Mouse (Mus musculus) testis, postnatal 14 days (tissue): ENCODE measurements around the gene Fdxacb1.
A peak's percentile ranks its signal among the peaks of the same experiment; 100 is the strongest.

Experiments
- DNase-seq: peaks from one replicate; pipeline ENCODE4 v3.0.0; 2021; ENCODE audit warnings: low spot score

Gene Fdxacb1

DNA sequence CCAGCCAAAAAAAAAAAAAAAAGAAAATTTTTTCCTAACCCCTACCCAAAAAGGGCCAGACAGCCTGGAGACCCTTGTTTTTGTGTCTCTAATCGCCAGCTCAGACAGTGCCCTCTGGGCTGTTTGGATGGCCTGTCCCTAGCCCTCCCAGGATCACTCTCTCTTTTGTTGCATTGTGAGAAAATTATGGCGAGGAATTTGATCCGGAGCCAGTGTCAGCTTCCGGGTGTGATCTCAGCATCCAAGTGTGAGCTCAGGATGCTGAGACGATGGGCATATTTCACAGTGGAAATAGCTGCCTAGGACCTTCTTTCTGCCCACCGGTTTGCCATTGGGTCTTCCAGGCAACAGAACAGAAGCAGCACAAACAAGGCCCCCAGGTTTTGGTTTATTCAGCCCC, 17.3 kb upstream of the Fdxacb1 start:
- DNase-seq, result no peak

DNA sequence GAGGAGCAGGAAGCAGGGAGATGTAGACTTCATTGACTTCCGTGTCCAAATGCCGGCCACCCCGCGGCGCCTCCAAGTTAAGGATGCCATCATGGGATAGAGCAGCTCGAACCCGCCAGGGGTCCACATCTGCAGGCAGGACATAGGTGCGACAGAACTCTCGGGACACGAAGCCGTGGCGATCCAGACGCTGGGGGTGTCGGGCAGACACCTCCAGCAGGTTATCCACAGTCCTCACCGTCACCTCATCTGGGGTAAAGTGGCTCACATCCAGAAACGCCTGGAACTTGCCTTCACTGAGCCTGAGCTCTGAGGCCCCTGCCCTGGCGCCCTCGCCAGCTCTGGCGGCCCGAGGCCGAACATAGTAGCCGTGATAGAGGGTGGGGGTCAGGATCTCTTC, 16.7 kb upstream of the Fdxacb1 start, which contains the start of gene Cryab:
Cryab (plus strand) TSS at position 3 of the 400 bp plus-strand sequence.
- no peak for DNase-seq

DNA sequence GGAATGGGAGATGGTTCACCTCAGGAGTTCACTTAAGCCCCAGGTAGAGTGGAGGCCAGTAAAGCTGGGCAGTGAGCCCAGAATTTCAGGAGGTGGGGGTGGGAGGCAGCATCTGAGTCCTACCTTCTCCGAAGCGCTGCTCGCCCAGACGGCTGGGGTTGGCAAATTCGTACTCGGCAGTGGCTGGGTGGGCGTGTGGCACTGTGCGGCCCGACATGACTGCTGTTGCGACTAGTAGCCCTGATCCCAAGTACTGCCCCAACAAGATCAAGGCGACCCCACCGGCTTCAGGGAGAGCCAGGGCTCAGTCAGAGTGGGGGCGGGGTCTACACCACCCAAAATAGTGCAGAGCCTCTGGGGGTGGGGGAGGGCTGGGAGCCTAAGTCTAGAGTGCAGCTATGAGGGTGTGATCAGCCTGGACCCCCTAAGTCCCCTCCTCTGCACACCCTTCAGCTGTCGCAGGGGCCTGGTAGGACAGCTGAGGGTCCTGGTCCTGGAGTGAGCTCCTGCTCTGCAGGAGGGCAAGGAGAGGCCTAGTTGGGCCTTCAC, 15.9 kb upstream of the Fdxacb1 start, which contains the start of gene Hspb2:
Hspb2 (minus strand) TSS at position 301 of the 549 bp plus-strand sequence.
- no peak for DNase-seq

DNA sequence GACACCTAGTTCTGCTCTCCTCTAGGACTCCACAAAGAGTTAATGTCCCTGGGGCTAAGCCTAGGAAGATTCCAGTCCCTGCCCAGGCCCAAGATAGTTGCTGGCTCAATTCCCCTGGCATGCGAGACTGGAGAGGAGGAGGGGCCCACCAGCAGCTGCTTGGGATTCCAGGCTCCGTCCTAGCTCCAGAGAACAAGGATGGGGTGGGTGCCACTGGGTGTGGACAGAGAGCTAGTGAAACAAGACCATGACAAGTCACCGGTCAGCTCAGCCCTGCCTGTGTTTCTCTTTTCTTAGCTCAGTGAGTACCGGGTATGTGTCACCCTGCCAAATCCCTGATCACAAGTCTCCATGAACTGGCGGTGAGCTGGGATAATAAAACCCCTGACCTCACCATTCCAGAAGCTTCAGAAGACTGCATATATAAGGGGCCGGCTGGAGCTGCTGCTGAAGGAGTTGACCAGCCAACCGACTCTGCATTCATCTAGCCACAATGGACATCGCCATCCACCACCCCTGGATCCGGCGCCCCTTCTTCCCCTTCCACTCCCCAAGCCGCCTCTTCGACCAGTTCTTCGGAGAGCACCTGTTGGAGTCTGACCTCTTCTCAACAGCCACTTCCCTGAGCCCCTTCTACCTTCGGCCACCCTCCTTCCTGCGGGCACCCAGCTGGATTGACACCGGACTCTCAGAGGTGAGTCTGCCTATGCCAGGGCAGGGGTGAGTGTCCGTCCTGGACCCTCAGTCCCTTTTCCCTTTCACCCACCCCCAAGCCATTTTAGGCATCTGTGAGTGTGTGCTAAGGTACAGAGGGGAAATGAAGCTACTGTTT, 15.0 kb upstream of the Fdxacb1 start:
- peak; percentile 80 for DNase-seq

DNA sequence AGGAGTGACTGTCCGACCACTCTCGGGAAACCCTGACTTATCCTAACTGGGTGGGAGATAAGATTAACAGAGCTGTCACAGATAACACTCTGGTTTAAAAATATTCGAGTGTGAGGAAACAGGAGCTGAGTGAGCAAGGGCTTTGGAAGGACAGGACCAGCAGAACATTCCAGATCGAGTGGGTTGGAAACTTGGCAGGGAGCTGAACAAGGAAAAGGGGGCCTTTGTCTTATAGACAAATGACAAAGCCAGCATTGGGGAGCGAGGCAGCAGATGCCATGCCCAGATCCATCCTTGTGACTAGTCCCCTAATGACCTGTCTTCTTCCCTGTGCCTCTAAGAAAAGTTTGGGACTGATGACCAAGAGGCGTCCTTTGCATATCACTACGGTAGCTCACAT, 14.1 kb upstream of the Fdxacb1 start:
- DNase-seq, result no peak

DNA sequence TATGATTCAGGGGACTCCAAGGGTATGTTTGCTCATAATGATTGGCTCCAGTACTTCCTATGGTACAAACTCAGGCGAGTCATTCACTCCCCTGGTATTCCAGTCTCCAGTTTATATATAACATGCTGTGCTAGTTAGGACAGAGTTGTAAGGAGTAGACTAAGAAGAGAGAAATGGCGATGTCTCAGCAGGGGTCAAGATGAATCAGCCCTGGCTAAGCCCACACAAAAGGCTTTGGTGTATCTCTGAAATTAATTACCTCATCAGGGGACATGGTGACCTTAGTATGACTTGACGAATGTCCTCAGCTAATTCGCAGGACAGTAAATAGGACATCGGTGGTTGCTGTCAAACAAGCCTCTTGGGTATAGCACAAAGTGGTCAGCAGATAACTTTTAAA, 11.3 kb upstream of the Fdxacb1 start:
- DNase-seq, result no peak

DNA sequence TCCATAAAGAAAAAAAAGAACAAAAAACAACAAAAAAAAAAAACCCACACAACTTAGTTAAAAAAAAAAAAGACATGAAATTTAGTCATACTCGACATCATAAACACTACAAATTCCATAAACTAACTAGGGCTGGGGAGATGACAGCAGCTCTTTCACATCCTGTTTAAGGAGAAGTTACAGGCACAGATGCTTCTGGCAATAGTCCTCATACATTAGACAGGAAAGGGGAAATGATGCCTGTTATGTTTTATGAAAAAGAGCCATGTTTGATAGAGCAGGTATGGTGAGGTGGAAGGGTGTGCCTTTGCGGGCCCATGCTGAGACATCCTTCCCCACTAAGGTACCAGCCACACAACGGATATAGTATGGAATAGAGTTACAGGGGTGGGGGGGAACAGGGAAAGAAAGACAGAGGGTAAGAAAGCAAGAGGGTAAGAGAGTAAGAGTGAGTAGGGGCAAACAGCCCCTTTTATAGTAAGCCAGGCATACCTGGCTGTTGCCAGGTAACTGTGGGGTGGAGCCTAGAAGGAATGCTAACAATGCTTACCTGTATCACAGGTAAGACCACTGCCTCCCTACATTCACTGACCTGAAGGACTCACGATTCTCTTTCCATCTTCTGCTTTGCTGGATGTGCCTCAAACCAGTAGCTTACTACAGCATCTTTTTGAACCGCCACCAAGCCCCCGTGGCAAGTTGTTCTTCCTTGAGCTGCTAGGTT, 6.4 kb upstream of the Fdxacb1 start:
- DNase-seq, result no peak

DNA sequence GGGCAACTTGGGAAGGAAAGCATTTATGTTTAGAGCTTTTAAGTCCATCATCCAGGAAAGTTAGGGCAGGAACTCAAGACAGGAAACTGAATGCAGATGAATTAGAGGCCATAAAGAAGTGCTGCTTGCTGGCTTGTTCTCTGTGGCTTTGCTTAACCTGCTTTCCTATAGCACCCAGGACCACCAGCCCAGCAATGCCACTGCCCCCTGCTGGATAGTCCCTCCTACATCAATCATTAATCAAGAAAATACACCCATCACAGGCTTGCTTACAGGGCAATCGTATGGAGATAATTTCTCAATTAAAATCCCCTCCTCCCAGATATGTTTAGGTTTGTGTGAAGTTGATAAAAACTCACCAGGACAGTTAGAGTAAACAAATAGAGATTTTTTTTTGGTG, 4.7 kb upstream of the Fdxacb1 start:
- DNase-seq, result no peak

DNA sequence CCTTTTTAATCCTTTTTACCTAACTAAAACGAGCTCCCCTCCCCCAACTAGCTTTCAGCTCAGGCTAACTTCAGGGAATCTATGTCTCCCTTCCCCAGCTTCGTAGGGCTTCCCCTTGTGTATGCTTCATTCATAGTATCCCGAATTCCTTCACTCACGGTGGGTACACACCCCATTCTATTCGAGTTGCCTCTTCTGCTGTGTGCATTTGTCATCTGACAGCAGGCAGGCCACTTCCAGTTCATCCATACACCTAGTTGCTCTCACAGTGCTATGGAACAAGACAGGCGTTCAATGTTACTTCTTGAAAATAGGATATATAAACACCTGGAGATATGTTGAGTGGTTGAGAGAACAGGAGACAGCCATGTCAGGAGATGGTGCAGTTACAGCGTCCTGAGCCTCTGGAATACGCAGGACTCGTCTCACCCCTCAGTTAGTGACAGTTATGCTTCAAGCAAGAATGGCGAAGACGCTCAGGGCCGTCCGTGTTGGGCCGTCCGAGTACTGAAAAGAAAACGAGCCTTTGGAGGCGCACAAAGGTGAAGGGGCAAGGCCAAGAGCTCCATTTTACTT, 417 bp upstream of the Fdxacb1 start:
- no peak for DNase-seq

DNA sequence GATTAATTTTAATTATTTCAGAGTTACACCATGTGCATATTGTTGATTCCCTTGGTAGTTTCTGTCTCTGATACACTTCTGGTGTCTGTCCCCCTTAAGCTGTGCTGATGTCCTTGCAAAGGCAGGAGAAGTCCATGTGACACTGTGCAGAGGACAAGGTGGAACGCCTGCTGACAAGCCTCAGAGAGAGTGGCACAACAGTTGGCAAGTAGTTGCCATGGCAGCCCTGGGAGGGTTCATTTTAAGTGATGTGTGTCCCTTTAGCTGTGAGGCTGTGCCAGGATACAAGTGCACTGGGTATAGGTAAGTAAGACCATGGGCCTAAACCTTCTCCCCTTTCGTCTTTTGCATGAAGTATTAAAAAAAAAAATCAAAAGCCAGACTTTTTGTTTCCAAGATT, 2.0 kb downstream of the Fdxacb1 start:
- DNase-seq, result no peak

DNA sequence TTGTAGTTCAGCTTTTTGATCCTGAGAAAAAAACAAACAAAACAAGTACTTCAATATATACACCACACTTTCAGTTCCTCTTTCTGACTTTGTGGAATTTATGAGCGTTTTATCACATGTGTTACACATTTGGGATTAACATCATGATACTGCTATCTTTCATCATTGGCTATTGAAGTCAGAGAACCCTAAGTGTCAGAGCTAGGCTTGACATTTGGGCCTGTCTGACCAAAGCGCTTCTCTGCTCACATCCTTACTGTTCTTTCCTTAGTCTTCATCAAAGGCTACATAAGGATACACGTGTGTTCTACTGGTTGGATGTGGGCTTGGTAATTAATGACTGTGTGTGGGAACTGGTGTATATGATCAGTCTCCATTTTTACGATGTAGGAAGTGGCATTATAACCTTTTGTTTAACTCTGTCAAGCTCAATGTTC, 6.0 kb downstream of the Fdxacb1 start:
- DNase-seq, result no peak

DNA sequence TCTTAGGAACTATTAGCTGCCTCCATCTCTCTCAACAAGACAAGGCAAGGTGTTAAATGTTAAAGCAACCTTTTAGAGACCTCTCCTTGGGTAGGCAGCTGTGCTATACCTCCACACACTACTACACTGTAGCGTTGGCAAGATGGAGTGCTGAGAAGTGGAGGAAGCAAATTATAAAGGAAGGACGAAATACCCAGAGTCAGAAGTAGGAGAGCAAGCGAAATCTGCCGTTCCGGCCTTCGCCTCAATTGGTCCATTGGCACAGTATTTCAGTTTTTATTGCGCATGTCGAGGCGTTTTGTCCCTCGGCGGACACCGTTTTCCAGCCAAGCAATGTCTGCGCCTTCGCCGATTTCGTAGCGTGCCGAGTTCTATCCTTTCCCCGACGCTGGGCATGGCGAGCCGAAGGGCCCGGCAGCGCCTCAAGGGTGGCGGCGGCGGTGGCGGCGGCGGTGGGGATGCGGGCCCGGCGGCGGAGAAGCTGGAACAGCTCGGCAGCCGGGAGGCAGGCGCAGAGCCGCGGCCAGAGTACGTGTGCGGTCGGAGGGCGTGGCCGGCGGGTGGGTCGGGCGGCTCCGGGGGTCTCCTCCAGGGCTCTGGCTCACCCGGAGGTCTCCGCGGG, 7.1 kb downstream of the Fdxacb1 start, which contains the start of the genes Alg9 and 1110032A03Rik:
Alg9 (plus strand) TSS at position 29 of the 622 bp plus-strand sequence.
1110032A03Rik (minus strand) TSS at position 530 of the 622 bp plus-strand sequence.
- DNase-seq, result peak; percentile 86

DNA sequence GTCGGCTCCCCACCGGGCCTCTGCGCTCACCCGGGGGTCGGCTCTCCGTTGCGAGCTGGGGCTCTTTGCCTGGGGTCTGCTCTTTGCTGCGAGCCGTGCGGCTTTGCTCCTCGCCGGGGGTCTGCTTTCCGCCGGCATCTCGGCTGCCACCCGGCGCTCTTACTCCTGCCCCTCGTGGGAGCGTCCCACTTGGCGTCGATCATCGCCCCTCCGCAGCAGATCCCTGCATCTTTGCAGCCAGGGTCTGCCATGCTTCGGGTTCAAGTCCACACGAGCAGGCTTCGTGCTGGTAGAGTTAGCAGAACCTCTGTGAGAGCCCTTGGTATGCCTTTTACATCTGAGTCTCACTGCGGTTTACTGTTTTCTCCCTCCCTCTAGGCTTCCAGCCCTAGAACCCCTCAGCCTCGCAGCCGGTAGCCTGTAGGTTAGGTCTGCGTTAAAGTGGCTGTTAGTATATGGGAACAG, 7.7 kb downstream of the Fdxacb1 start:
- no peak for DNase-seq

DNA sequence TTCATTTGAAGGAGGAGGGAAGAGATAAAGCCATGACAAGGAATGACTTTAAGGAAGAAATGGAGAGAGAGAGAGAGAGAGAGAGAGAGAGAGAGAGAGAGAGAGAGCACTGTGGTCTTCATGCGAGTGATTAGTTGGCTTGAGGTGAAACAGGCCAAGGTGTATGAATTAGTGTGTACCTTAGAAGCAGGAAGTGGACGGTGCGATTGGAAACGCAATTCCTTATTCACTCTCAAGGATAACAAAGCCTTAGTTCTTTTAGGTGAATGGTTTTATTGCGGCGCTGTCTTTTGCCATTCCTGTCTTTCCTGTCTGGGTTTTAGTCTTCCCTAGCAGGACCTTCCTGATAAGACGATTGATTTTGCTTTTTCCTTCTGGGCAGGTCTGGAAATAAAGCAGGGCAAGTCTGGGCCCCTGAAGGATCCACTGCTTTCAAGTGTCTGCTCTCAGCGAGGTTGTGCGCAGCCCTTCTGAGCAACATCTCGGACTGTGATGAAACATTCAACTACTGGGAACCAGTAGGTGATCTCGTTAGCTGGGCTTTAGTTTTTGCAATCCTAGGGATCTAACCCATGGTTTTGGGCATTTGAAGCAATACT, 8.2 kb downstream of the Fdxacb1 start:
- DNase-seq, result no peak

DNA sequence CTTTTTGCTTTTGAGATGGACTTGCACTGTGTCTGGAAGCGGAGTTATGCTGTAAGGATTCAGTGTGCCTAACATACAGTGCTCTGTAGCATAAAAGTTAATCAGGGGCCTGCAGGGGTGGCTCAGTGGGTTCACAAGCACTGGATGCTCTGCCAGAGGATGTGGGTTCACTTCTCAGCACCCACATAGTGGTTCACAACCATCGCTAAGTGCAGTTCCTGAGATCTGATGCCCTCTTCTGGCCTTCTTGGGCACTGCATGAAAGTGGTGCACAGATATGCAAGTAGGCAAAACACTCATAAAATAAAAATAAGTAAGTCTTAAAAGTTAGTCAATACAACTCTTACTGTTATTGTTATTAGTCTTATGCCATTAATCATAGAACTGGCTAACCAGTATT, 14.1 kb downstream of the Fdxacb1 start:
- no peak for DNase-seq

DNA sequence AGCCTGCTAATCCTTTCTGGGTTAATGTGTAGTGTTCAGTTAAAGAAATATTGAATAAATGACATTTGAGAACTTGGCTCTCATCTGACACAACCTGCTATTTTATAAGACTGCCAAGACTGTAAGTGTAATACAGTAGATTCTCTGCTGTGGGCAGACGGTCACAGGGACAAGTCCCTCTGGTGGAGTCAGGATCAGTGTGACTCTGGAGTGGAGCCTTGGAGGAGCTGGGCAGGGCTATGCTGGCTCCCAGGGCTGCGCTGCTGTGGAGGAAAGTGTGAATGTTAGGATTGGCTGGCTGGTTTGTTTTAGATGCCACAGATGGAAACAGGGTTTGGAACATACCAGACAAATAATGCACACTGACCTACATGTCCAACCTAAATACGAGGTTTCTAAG, 27.2 kb downstream of the Fdxacb1 start:
- DNase-seq, result no peak

DNA sequence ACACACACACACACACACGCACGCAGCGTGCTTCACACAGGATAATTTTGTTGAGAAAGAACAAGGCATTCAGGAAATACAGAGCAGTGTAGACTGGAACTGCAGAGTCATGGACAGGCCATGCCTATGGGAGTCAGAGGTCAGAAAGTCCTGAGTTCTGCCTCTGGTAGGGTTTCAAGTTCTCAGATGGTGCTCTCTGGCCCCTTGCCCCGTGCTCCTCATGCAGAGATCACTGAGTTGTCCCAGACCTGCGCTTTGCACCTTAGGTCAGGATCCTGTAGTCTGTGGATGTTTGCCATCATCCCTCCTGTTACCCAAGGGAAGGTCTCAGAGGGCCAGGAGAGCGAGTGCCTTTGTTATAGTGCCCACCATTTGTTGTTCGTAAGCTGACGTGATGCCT, 28.7 kb downstream of the Fdxacb1 start:
- DNase-seq, result no peak

DNA sequence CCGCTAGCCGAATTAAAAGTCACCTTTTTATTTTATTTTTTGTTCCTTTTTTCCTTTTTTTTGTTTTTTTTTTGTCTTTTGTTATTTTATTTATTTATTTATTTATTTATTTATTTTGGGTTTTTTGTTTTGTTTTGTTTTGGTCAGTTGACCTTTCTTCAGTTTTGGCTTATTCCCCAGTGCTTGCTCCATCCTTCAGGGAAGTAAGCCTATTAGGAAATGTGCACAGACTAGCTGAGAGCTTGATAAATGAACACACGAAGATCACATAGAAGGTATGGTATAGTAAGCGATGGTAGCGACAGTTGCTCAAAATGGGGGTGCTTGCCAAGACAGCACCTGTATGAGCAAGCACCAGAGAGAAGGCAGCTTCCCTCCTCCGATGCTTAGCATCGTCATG, 29.6 kb downstream of the Fdxacb1 start:
- no peak for DNase-seq

DNA sequence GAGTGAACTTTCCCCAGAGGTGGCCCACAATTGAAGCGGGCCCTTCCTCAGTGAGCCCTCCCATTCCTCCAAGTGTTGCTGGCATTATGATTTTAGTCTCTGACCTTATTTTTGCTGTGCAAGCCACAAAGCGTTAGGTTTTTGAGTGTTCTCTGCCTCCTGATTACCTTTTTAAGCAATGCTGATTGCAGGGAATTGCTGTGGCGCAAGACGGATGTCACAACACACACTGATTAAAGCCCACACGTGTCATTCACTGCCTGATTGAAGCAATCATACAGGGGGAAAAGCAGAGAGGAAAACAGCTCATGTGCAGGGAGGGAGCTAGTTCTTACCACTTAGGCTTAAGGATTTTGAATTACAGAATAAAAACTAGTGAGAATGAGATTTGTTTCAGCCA, 30.3 kb downstream of the Fdxacb1 start:
- no peak for DNase-seq

DNA sequence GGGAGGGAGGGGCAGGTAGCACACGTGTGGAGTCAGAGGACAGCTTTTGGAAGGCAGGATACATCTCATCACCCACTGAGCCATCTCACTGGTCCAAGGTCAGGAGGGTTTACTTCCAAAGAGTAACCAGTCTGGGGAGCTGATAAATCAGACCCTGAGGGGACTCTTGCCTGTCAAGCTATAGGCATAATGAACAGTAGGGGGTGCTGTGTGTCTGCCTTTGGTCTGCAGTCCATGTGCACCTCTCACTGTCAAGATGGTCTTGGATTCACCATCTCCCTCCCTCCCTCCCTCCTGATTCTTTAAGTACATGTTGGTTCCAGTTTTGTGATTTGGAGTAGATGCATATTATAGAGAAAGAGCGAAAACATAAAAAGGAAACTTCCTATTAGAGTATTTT, 32.9 kb downstream of the Fdxacb1 start:
- no peak for DNase-seq

DNA sequence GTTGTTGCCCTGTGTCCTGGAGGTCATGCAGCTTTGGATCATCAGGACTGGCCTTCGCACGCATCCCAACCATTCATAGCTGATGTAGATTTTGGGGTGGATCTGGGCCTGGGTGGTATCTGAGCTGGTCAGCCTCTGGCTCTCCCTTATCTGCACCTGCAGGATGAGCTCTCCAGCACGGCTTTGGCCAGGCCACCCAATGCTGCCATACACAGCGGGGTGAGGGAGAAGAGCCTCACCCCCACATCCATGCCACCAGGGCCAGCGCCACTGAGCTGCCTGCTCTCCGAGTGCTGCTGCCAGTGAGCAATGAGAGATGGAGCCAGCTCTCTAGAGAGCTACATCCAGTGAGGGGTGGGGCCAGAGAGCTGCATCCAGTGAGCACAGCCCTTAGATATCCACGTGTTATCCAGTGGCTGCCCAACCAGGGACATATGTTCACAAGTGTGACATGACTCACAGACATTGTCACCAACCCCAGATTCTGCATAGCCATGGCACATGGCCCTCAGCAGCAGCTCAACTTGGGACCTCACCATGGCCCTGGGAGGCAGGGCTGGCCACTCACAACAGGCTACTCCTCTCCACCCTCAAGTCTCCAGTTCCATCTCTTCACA, 35.1 kb downstream of the Fdxacb1 start:
- DNase-seq, result no peak
